10 mouse cellular contexts compared by ENCODE assay signal in the genomic region with DNA sequence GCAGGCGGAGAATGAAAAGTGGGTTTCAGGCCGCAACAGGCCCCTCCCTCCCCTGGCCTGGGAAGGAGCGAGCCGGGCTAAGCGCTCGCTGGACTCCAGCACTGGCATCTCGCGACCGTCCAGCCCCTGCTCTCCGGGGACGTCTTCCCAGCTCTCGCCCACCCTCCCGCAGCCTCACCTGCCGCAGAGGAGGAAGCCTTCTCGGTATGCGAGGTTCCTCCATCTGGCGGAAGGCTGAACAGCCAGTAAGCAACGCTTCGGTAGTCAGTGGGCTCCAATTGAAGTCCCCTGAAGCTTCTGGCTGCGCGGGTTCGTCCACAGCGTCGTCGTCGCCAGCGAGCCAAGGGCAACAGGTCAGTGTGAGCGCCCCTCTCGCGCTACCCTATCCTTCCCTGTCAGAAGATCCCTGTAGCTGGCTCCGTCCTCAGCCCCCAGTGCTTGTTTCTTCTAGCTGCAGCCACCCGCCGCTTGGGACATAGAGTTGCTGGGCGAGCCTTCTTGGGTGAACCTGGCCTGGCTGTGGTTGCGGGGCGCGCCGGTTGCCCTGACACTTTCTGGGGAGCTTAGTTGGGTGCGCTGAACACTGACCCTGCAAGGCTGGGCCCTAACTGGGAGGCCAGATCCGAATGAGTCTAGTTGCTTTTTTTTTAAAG. TPM values are rescaled to one million over a fixed set of nuclear protein-coding genes. Genes with fewer than 3 reads are reported as not detected.
DNase-seq lines count a peak whose midpoint lies in the region; ATAC-seq lines count a peak whose summit lies in the region.
"Had no signal": no experiment of that assay in that cellular context is flagged by ENCODE, and none has a peak within 500 bp of the region (broad histone marks: within the 10 kb centered on the region; RNA-seq: fewer than 3 reads in every experiment).

TSS of gene Pax9 (plus strand) at position 341 of the 653 bp plus-strand sequence.

- peak; percentile 67 for DNase-seq in forebrain, embryonic 10.5 days (ENCODE audit: extremely low spot score, low spot score)
- DNase-seq in kidney, postnatal 14 days: no peak
- DNase-seq in midbrain, embryonic 14.5 days: peak; percentile 26
- no peak for DNase-seq in testis, postnatal 10 days (ENCODE audit: low spot score)
- no peak for DNase-seq in left cerebral cortex, adult 8-10 months (ENCODE audit: low spot score in 2 of 2)
- DNase-seq: cerebellum, adult 11-12 months had no signal

- peak within 1 kb of the TSS; percentile 39 for H3K4me3 ChIP-seq in forebrain, embryonic 10.5 days
- H3K4me3 ChIP-seq in forebrain, embryonic 13.5 days: no peak within 1 kb of the TSS; the same call in 1 of the 2 replicates
- H3K4me3 ChIP-seq in kidney, embryonic 16.5 days (ENCODE audit: low read length): peak within 1 kb of the TSS; percentile 21; the same call in 1 of the 2 replicates
- peak within 1 kb of the TSS; percentile 49 for H3K4me3 ChIP-seq in embryonic facial prominence, embryonic 13.5 days
- H3K4me3 ChIP-seq in midbrain, embryonic 14.5 days (replicated peaks; ENCODE audit: low read depth, low read length): no peak within 1 kb of the TSS

- H3K9me3 ChIP-seq in forebrain, embryonic 10.5 days: no peaks in the 10 kb centered on the region
- H3K9me3 ChIP-seq in forebrain, embryonic 13.5 days (replicated peaks): no peaks in the 10 kb centered on the region
- H3K9me3 ChIP-seq in kidney, embryonic 16.5 days (ENCODE audit: low read length): no peaks in the 10 kb centered on the region
- H3K9me3 ChIP-seq in embryonic facial prominence, embryonic 13.5 days: no peaks in the 10 kb centered on the region
- no peaks in the 10 kb centered on the region for H3K9me3 ChIP-seq in midbrain, embryonic 14.5 days (ENCODE audit: control insufficient read depth, low read length)

- peaks cover 61% of the 10 kb centered on the region for H3K4me1 ChIP-seq in forebrain, embryonic 10.5 days
- H3K4me1 ChIP-seq in forebrain, embryonic 13.5 days: peaks cover 26% of the 10 kb centered on the region
- H3K4me1 ChIP-seq in kidney, embryonic 16.5 days (ENCODE audit: insufficient read depth, low read length): peaks cover 27% of the 10 kb centered on the region
- H3K4me1 ChIP-seq in embryonic facial prominence, embryonic 13.5 days: peaks cover 30% of the 10 kb centered on the region
- H3K4me1 ChIP-seq in midbrain, embryonic 14.5 days (ENCODE audit: control insufficient read depth, insufficient read depth, low read length): 0 out of 2 replicates have a peak, but pooled peaks cover 4% of the 10 kb centered on the region

- no peak within 1 kb of the TSS for H3K4me2 ChIP-seq in forebrain, embryonic 13.5 days
- H3K4me2 ChIP-seq in kidney, embryonic 16.5 days (replicated peaks; ENCODE audit: low read depth, low read length): peak within 1 kb of the TSS; percentile 33
- peak within 1 kb of the TSS; percentile 63 for H3K4me2 ChIP-seq in embryonic facial prominence, embryonic 13.5 days
- no peak within 1 kb of the TSS for H3K4me2 ChIP-seq in midbrain, embryonic 14.5 days (ENCODE audit: low read length)

- no peak within 1 kb of the TSS for H3K27ac ChIP-seq in forebrain, embryonic 10.5 days
- no peak within 1 kb of the TSS for H3K27ac ChIP-seq in forebrain, embryonic 13.5 days
- H3K27ac ChIP-seq in kidney, embryonic 16.5 days (ENCODE audit: low read length): no peak within 1 kb of the TSS
- peak within 1 kb of the TSS; percentile 85 for H3K27ac ChIP-seq in embryonic facial prominence, embryonic 13.5 days
- no peak within 1 kb of the TSS for H3K27ac ChIP-seq in midbrain, embryonic 14.5 days (replicated peaks; ENCODE audit: low read depth, low read length)

- ATAC-seq in forebrain, embryonic 13.5 days: no peak
- ATAC-seq in kidney, embryonic 16.5 days (ENCODE audit: low FRiP score, low TSS enrichment): no peak
- ATAC-seq in embryonic facial prominence, embryonic 13.5 days (ENCODE audit: insufficient number of reproducible peaks, insufficient read depth, low FRiP score, low TSS enrichment, low read depth): no peak
- no peak for ATAC-seq in midbrain, embryonic 14.5 days (ENCODE audit: low FRiP score, low TSS enrichment)

- under 1% methylated on average over 40 of the region's 40 CpGs for WGBS in forebrain, embryonic 10.5 days
- under 1% methylated on average over 23 of the region's 40 CpGs for WGBS in forebrain, embryonic 13.5 days
- WGBS in kidney, embryonic 16.5 days: 1% methylated on average over 40 of the region's 40 CpGs
- under 1% methylated on average over 39 of the region's 40 CpGs for WGBS in embryonic facial prominence, embryonic 13.5 days
- under 1% methylated on average over 40 of the region's 40 CpGs for WGBS in midbrain, embryonic 14.5 days

- H3K27me3 ChIP-seq in forebrain, embryonic 10.5 days (ENCODE audit: poor library complexity, severe bottlenecking): peaks cover 100% of the 10 kb centered on the region
- peaks cover 99% of the 10 kb centered on the region for H3K27me3 ChIP-seq in forebrain, embryonic 13.5 days
- H3K27me3 ChIP-seq in kidney, embryonic 16.5 days (ENCODE audit: insufficient read depth, low read length): peaks cover 97% of the 10 kb centered on the region
- peaks cover 98% of the 10 kb centered on the region for H3K27me3 ChIP-seq in embryonic facial prominence, embryonic 13.5 days
- peaks cover 99% of the 10 kb centered on the region for H3K27me3 ChIP-seq in midbrain, embryonic 14.5 days (ENCODE audit: control insufficient read depth, insufficient read depth, low read length)

- no peaks in the 10 kb centered on the region for H3K36me3 ChIP-seq in forebrain, embryonic 10.5 days (replicated peaks)
- H3K36me3 ChIP-seq in forebrain, embryonic 13.5 days (ENCODE audit: poor library complexity, severe bottlenecking): no peaks in the 10 kb centered on the region
- H3K36me3 ChIP-seq in kidney, embryonic 16.5 days (ENCODE audit: insufficient read depth, low read length): no peaks in the 10 kb centered on the region
- H3K36me3 ChIP-seq in embryonic facial prominence, embryonic 13.5 days: no peaks in the 10 kb centered on the region
- H3K36me3 ChIP-seq in midbrain, embryonic 14.5 days (ENCODE audit: control insufficient read depth, insufficient read depth, low read length): no peaks in the 10 kb centered on the region

- H3K9ac ChIP-seq in forebrain, embryonic 13.5 days: no peak within 1 kb of the TSS
- H3K9ac ChIP-seq in kidney, embryonic 16.5 days (replicated peaks; ENCODE audit: low read length): no peak within 1 kb of the TSS
- H3K9ac ChIP-seq in embryonic facial prominence, embryonic 13.5 days: peak within 1 kb of the TSS; percentile 76
- no peak within 1 kb of the TSS for H3K9ac ChIP-seq in midbrain, embryonic 14.5 days (replicated peaks; ENCODE audit: low read length)

RNA-seq across cellular contexts. Expression of gene Pax9, which starts in this region (rescaled TPM):
- polyA plus RNA-seq in forebrain, embryonic 10.5 days (2016; fragmentation: Nextera tagmentation; extraction: Ambion mirVana): 1.3 and 1.4 TPM in 2 replicates
- not detected in 2 replicates for polyA plus RNA-seq in forebrain, embryonic 13.5 days (2015; fragmentation: Nextera tagmentation; extraction: Ambion mirVana)
- 0.06 and 0.18 TPM in 2 replicates for polyA plus RNA-seq in kidney, embryonic 16.5 days (2015; fragmentation: Nextera tagmentation; extraction: Ambion mirVana)
- 13.5 and 17.7 TPM in 2 replicates for polyA plus RNA-seq in embryonic facial prominence, embryonic 13.5 days (2015; fragmentation: Nextera tagmentation; extraction: Ambion mirVana)
- polyA plus RNA-seq in midbrain, embryonic 14.5 days (2014; fragmentation: Nextera tagmentation; extraction: Ambion mirVana): not detected in 2 replicates
- not detected for total RNA-seq in left cerebral cortex, adult 8-10 months (2022)
- total RNA-seq: layer of hippocampus, adult 18-20 months had no signal

Comparison
In these comparisons a context has a peak if more than half of its experiments do, and no peak if none do; other contexts are left out.
1. H3K4me3 ChIP-seq: peak in forebrain, embryonic 10.5 days (single experiment), kidney, embryonic 16.5 days (single experiment) and embryonic facial prominence, embryonic 13.5 days (single experiment); none in forebrain, embryonic 13.5 days (single experiment) and midbrain, embryonic 14.5 days (single experiment).
2. Peak in DNase-seq in midbrain, embryonic 14.5 days; RNA of the gene not detected or under 1 TPM.
3. H3K4me2 ChIP-seq: peak in kidney, embryonic 16.5 days (single experiment) and embryonic facial prominence, embryonic 13.5 days (single experiment); none in forebrain, embryonic 13.5 days (single experiment) and midbrain, embryonic 14.5 days (single experiment).